In the genomic region with DNA sequence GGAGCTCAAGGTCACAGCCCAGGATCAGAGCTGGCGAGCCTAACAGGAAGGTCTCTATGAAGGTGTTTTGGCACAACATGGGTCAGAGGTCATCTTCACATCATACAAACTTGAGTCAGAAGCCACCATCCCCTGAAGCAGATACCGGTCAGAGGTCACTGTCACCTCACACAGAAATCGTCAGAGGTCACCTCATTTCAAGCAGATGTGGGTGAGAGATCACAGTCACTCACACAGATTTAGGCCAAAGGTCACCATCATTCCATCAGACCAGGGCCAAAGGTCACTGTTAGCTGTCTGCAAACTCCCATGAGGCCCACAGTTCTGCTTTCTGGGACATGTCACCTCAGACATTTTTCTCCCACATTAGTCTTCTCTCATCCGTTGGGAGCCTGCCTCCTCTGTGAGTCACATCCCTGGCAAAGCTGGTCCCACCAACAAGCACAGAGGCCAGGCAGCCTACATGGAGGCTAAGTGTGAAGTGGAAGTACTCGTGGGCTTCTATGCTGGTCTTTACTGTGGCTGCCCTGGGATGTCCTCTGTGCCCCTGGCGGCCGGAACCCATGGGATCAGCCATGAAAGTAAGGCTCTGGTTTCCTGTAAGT, we compare ENCODE assay signal across 15 mouse cellular contexts. TPM values are rescaled to one million over a fixed set of nuclear protein-coding genes. Genes with fewer than 3 reads are reported as not detected.
A peak's percentile ranks its signal among the peaks of the same experiment; 100 is the strongest.
DNase-seq lines count a peak whose midpoint lies in the region; ATAC-seq and TF ChIP-seq lines count a peak whose summit lies in the region.
"Had no signal": no experiment of that assay in that cellular context is flagged by ENCODE, and none has a peak within 500 bp of the region (broad histone marks: within the 10 kb centered on the region; RNA-seq: fewer than 3 reads in every experiment).

No protein-coding gene starts in this region.

- 35% methylated on average over 7 of the region's 7 CpGs for WGBS in liver, adult 2 months
- WGBS in liver, embryonic 13.5 days (ENCODE audit: insufficient replicate concordance), result 43% methylated on average over 7 of the region's 7 CpGs
- 73% methylated on average over 7 of the region's 7 CpGs for WGBS in midbrain, embryonic 13.5 days

- no peak for TF ChIP-seq POLR2A in liver, adult 2 months (IDR thresholded peaks at IDR 0.05; ENCODE audit: extremely low read depth, insufficient read depth, low read length)

- no peak overlapping the region for H3K4me3 ChIP-seq in liver, adult 2 months (ENCODE audit: insufficient read depth, low read depth, low read length)
- H3K4me3 ChIP-seq in G1E (ENCODE audit: low read depth, low read length), result peak overlapping the region; percentile 77
- peak overlapping the region; percentile 66 for H3K4me3 ChIP-seq in liver, embryonic 13.5 days (replicated peaks)
- H3K4me3 ChIP-seq in midbrain, embryonic 13.5 days (replicated peaks), result no peak overlapping the region
- H3K4me3 ChIP-seq: lung, embryonic 15.5 days had no signal

- no peak for TF ChIP-seq CTCF in liver, adult 2 months (IDR thresholded peaks at IDR 0.05; ENCODE audit: low read depth, low read length)
- no peak for TF ChIP-seq CTCF in G1E (IDR thresholded peaks at IDR 0.05; ENCODE audit: low read depth, low read length)

- DNase-seq in frontal cortex, postnatal 14 days (ENCODE audit: low spot score in 2 of 2), result no peak
- DNase-seq in liver, adult 2 months (ENCODE audit: extremely low read depth, low read depth, low spot score), result peak; percentile 96
- DNase-seq in liver, result no peak
- DNase-seq in G1E (ENCODE audit: low spot score), result no peak
- DNase-seq in liver, embryonic 13.5 days, result no peak
- DNase-seq in testis, postnatal 10 days (ENCODE audit: low spot score), result no peak
- DNase-seq: adrenal gland, postnatal 14 days; cerebellum, adult 18-20 months; gastrocnemius, postnatal 10 days; heart, postnatal 36 days had no signal

- no peak overlapping the region for H3K9ac ChIP-seq in liver, adult 2 months (ENCODE audit: low read depth, low read length)
- peak overlapping the region; percentile 77 for H3K9ac ChIP-seq in liver, embryonic 13.5 days
- H3K9ac ChIP-seq in midbrain, embryonic 13.5 days (replicated peaks), result no peak overlapping the region
- H3K9ac ChIP-seq: lung, embryonic 15.5 days had no signal

- no peaks in the 10 kb centered on the region for H3K27me3 ChIP-seq in liver, adult 2 months (ENCODE audit: control insufficient read depth, insufficient read depth, low read length)
- H3K27me3 ChIP-seq in G1E (ENCODE audit: insufficient read depth, low read length), result no peaks in the 10 kb centered on the region
- H3K27me3 ChIP-seq in liver, embryonic 13.5 days, result peaks cover 29% of the 10 kb centered on the region
- no peaks in the 10 kb centered on the region; the same call in 1 of the 2 replicates for H3K27me3 ChIP-seq in midbrain, embryonic 13.5 days
- H3K27me3 ChIP-seq: lung, embryonic 15.5 days had no signal

- H3K79me2 ChIP-seq in liver, adult 2 months (ENCODE audit: control insufficient read depth, insufficient read depth, low read length), result no peaks in the 10 kb centered on the region

- H3K9me3 ChIP-seq in G1E (replicated peaks), result no peaks in the 10 kb centered on the region
- no peaks in the 10 kb centered on the region for H3K9me3 ChIP-seq in liver, embryonic 13.5 days (replicated peaks)
- H3K9me3 ChIP-seq in midbrain, embryonic 13.5 days, result no peaks in the 10 kb centered on the region
- H3K9me3 ChIP-seq: lung, embryonic 15.5 days had no signal

- peak overlapping the region; percentile 35 for H3K27ac ChIP-seq in liver, adult 2 months (replicated peaks; ENCODE audit: insufficient read depth, low read depth, low read length)
- H3K27ac ChIP-seq in liver, embryonic 13.5 days, result 0 out of 2 replicates have a peak overlapping the region, but pooled peaks have one; percentile 72
- H3K27ac ChIP-seq in midbrain, embryonic 13.5 days, result no peak overlapping the region
- H3K27ac ChIP-seq: lung, embryonic 15.5 days had no signal

- ATAC-seq in frontal cortex, adult (ENCODE audit: low TSS enrichment), result peak; percentile 85
- ATAC-seq in G1E (ENCODE audit: extremely low read depth, insufficient number of reproducible peaks, low FRiP score, poor library complexity, severe bottlenecking), result no peak
- no peak for ATAC-seq in liver, embryonic 13.5 days (ENCODE audit: low read depth)
- no peak for ATAC-seq in midbrain, embryonic 13.5 days
- ATAC-seq: inflammation-experienced regulatory T-cells, adult 6 months; Patski had no signal

- H3K4me2 ChIP-seq in liver, embryonic 13.5 days, result peak overlapping the region; percentile 77
- no peak overlapping the region for H3K4me2 ChIP-seq in midbrain, embryonic 13.5 days (replicated peaks)
- H3K4me2 ChIP-seq: lung, embryonic 15.5 days had no signal

- H3K4me1 ChIP-seq in liver, adult 2 months (ENCODE audit: control insufficient read depth, insufficient read depth, low read length), result peaks cover 23% of the 10 kb centered on the region
- peaks cover 98% of the 10 kb centered on the region for H3K4me1 ChIP-seq in G1E (ENCODE audit: insufficient read depth, low read depth, low read length)
- peaks cover 99% of the 10 kb centered on the region for H3K4me1 ChIP-seq in liver, embryonic 13.5 days (replicated peaks)
- peaks cover 6% of the 10 kb centered on the region; the same call in 1 of the 2 replicates for H3K4me1 ChIP-seq in midbrain, embryonic 13.5 days (replicated peaks)

- no peaks in the 10 kb centered on the region for H3K36me3 ChIP-seq in liver, adult 2 months (ENCODE audit: control insufficient read depth, insufficient read depth, low read length)
- H3K36me3 ChIP-seq in G1E (replicated peaks), result peaks cover 78% of the 10 kb centered on the region
- H3K36me3 ChIP-seq in liver, embryonic 13.5 days, result peaks cover 43% of the 10 kb centered on the region
- no peaks in the 10 kb centered on the region for H3K36me3 ChIP-seq in midbrain, embryonic 13.5 days
- H3K36me3 ChIP-seq: lung, embryonic 15.5 days had no signal

RNA-seq across cellular contexts. Expression of a gene that starts 3.4 kb away (rescaled TPM):
- total RNA-seq in liver, adult 2 months (2014; rRNA removed), result 0.28 and 0.40 TPM in 2 replicates
- 1.2 and 1.3 TPM in 2 replicates for polyA plus RNA-seq in liver, adult 2 months (2012; rRNA removed)
- total RNA-seq in G1E (2014; fragmentation: Nextera tagmentation) (99.0 and 106 TPM in 2 replicates), G1E (2017) (18.8 and 19.9 TPM in 2 replicates)
- polyA plus RNA-seq in G1E (2012), result 287 TPM in 2 replicates
- polyA plus RNA-seq in liver, embryonic 13.5 days (2015; fragmentation: Nextera tagmentation; extraction: Ambion mirVana), result 4.5 and 5.7 TPM in 2 replicates
- 20.2 and 20.9 TPM in 2 replicates for polyA plus RNA-seq in midbrain, embryonic 13.5 days (2015; fragmentation: Nextera tagmentation; extraction: Ambion mirVana)

Comparison
In these comparisons a context has a peak if more than half of its experiments do, and no peak if none do; other contexts are left out.
1. H3K4me3 ChIP-seq: peak in G1E (single experiment) and liver, embryonic 13.5 days (single experiment); none in liver, adult 2 months (single experiment) and midbrain, embryonic 13.5 days (single experiment).
2. RNA of a gene that starts 3.4 kb away (polyA plus RNA-seq): 287 TPM in G1E; 20.2 to 20.9 TPM in midbrain, embryonic 13.5 days, 4.5 to 5.7 TPM in liver, embryonic 13.5 days and 1.2 to 1.3 TPM in liver, adult 2 months; every median in the first group is over 10 times any median in the second.